Mouse (Mus musculus) neural tube, embryonic 12.5 days (tissue): ENCODE measurements around the gene Phka2. TPM values are rescaled to one million over a fixed set of nuclear protein-coding genes. Genes with fewer than 3 reads are reported as not detected.

ENCODE experiments used
- ATAC-seq: fragments of 200-750 bp; cut with Nextera tagmentation; 2 replicates; pipeline ENCODE4 v1.8.0; 2017; ENCODE audit warnings: low read depth, mild to moderate bottlenecking, moderate TSS enrichment, moderate library complexity; ENCODE audit not compliant: low FRiP score
- H3K27ac ChIP-seq: fragments of 300-500 bp; sonication (generic); 2 replicates; pipeline ENCODE4 v1.5.1; 2016
- H3K27me3 ChIP-seq: fragments of 300-500 bp; sonication (generic); replicated peaks from 2 replicates; pipeline ENCODE4 v1.6.1; 2016; ENCODE audit warnings: mild to moderate bottlenecking
- H3K36me3 ChIP-seq: fragments of 300-500 bp; sonication (generic); 2 replicates; pipeline ENCODE4 v1.6.1; 2016; ENCODE audit warnings: mild to moderate bottlenecking
- H3K4me1 ChIP-seq: fragments of 300-500 bp; sonication (generic); 2 replicates; pipeline ENCODE4 v1.6.1; 2016
- H3K4me2 ChIP-seq: fragments of 300-500 bp; sonication (generic); replicated peaks from 2 replicates; pipeline ENCODE4 v1.6.1; 2016; ENCODE audit warnings: mild to moderate bottlenecking
- H3K4me3 ChIP-seq: fragments of 300-500 bp; sonication (generic); 2 replicates; pipeline ENCODE4 v1.5.1; 2016
- H3K9ac ChIP-seq: fragments of 300-500 bp; sonication (generic); 2 replicates; pipeline ENCODE4 v1.6.1; 2016; ENCODE audit warnings: mild to moderate bottlenecking
- H3K9me3 ChIP-seq: fragments of 300-500 bp; sonication (generic); 2 replicates; pipeline ENCODE4 v1.6.1; 2016; ENCODE audit warnings: mild to moderate bottlenecking
- WGBS: fragments of 180-500 bp; shearing (Covaris S2); methylation state at CpG from one replicate; pipeline ENCODE4 v1.1.7; 2016; 5-methylcytosine and 5-hydroxymethylcytosine counted together
- polyA plus RNA-seq: library from polyadenylated mRNA; unstranded; fragments of >200 nt; fragmentation: Nextera tagmentation; extraction: Ambion mirVana; gene quantifications from 2 replicates; pipeline ENCODE4 v1.2.1, GENCODE M21; 2016

Gene Phka2
- polyA plus RNA-seq, 1 experiment from 2014 or later = 17.9 TPM

DNA sequence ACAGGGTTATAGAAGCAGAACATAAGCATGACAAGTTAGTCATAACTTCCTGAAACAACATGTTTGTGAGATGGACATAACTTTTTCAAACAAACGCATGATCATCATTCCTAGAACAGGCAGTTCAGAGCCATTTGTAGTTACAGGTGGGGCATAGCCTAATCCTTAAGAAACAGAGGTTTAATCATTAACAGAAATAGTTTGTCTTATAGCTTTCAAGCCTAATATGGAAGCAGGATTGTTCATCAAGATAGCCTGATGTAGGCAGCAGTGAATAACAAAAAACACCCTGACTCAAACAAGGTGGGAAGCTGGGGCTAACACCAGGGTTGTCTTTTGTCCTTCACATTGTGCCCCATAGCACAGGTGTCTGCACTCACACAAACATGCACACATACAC lies 100.8 kb downstream of the Phka2 start:
- peaks cover 8% of the 10 kb centered on the region; the same call in 1 of the 2 replicates for H3K27me3 ChIP-seq
- peaks cover 16% of the 10 kb centered on the region for H3K4me1 ChIP-seq
- WGBS = 90% methylated on average over 1 of the region's 1 CpGs
- H3K4me2 ChIP-seq = no peak overlapping the region
- H3K27ac ChIP-seq = no peak overlapping the region
- no peaks in the 10 kb centered on the region for H3K36me3 ChIP-seq
- H3K9me3 ChIP-seq = no peaks in the 10 kb centered on the region
- no peak overlapping the region for H3K9ac ChIP-seq
- H3K4me3 ChIP-seq = no peak overlapping the region
- no peak for ATAC-seq

DNA sequence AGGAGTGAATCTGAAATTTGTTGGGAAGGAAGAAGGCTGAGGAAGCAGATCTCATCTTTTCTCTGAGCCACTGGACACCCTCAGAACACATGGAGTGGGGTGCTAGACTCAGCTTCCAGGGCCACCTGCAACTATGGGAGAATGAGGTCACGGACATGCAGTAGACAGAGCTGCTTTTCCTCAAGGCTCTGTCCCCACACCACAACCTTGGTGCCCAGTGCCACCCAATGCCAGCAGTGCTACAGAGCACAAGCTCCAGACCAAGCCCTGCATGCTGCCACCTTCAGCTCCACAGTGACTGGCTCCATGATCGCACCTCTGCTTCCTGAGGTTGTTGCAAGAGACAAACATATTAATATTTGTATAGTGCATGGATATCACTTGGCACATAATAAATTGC lies 101.3 kb downstream of the Phka2 start:
- 87% methylated on average over 2 of the region's 2 CpGs for WGBS
- H3K4me2 ChIP-seq = no peak overlapping the region
- no peak overlapping the region for H3K4me3 ChIP-seq

DNA sequence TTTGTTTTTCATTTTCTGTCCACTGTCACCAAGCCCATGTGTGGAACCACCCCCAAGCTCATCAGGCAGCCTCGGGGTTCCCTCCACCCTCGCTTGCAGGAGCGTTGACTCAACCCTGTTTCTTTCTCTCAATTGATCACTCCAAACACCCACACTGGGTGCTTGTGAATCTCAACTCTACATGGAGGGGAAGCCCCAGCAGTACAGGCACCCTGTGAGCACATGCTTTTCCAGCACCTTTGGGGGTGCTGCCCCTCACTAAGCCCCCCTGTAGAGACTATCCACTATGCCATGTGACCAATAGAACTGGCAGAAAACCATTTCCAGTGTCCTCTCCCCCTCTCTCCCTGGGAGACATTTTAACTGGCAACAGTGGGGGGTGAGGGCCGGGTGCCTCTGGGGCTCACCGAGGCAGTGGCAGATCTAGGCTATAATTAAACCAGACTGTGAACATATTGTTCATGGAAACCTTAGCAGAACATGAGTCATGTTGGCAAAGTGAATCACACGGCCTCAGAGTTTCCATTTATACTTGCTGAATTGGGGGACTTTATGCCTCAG lies 102.1 kb downstream of the Phka2 start:
- H3K27me3 ChIP-seq = peaks cover 8% of the 10 kb centered on the region; the same call in 1 of the 2 replicates
- 59% methylated on average over 6 of the region's 6 CpGs for WGBS

More for the DNA sequence above, 101.3 kb downstream of the Phka2 start:
- no peak for ATAC-seq
- Histone ChIP-seq H3K27me3 (peaks cover 8% of the 10 kb centered on the region; the same call in 1 of the 2 replicates), H3K9ac (no peak overlapping the region), H3K36me3 (no peaks in the 10 kb centered on the region), H3K4me1 (peaks cover 13% of the 10 kb centered on the region), H3K27ac (no peak overlapping the region), H3K9me3 (no peaks in the 10 kb centered on the region)

DNA sequence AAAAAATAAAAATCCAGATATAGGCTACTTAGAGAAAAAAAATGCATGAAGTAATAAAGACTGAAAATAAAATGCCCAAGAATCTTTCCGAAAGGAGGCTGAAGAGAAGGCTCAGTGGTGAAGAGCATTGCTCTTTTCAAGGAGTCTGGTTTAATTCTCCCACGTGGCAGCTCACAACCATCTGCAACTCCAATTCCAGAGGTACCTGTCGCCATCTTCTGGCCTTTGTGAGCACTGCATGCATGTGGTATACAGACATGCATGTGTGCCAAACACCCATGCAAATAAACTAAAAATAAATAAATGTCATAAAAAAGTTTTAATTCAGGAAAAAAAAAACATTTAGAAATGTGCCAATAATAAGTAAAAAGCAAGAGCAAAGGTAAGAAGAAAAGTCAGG lies 107.9 kb downstream of the Phka2 start:
- Histone ChIP-seq H3K36me3 (no peaks in the 10 kb centered on the region), H3K4me1 (no peaks in the 10 kb centered on the region), H3K9ac (no peak overlapping the region), H3K4me3 (no peak overlapping the region), H3K27me3 (no peaks in the 10 kb centered on the region), H3K4me2 (no peak overlapping the region), H3K9me3 (no peaks in the 10 kb centered on the region), H3K27ac (no peak overlapping the region)
- ATAC-seq = no peak
- 32% methylated on average over 3 of the region's 3 CpGs for WGBS

More for the DNA sequence above, 102.1 kb downstream of the Phka2 start:
- ATAC-seq = no peak
- Histone ChIP-seq H3K9ac (no peak overlapping the region), H3K4me1 (peaks cover 7% of the 10 kb centered on the region), H3K36me3 (no peaks in the 10 kb centered on the region), H3K27ac (no peak overlapping the region), H3K4me2 (no peak overlapping the region), H3K4me3 (no peak overlapping the region), H3K9me3 (no peaks in the 10 kb centered on the region)

DNA sequence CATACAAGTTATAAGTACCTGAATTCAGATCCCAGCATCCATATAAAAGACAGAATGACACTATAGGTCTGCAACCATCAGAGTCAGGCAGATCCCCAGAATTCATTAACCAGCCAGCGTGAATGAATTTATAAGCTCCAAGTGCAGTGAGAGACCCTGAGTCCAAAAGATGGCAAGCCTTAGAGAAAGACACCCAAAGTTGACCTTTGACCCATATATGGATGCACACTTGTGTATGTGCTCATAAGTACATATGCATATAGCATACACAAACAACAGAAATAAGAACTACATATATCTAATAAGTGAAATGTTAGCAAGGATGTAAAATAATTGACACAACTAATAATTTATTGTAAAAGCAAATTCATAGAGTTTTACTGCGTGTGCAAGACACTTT lies 108.5 kb downstream of the Phka2 start:
- Histone ChIP-seq H3K4me1 (no peaks in the 10 kb centered on the region), H3K4me2 (no peak overlapping the region), H3K27ac (no peak overlapping the region), H3K27me3 (no peaks in the 10 kb centered on the region), H3K9me3 (no peaks in the 10 kb centered on the region), H3K36me3 (no peaks in the 10 kb centered on the region), H3K4me3 (no peak overlapping the region), H3K9ac (no peak overlapping the region)
- ATAC-seq = no peak
- WGBS = 56% methylated on average over 2 of the region's 2 CpGs

DNA sequence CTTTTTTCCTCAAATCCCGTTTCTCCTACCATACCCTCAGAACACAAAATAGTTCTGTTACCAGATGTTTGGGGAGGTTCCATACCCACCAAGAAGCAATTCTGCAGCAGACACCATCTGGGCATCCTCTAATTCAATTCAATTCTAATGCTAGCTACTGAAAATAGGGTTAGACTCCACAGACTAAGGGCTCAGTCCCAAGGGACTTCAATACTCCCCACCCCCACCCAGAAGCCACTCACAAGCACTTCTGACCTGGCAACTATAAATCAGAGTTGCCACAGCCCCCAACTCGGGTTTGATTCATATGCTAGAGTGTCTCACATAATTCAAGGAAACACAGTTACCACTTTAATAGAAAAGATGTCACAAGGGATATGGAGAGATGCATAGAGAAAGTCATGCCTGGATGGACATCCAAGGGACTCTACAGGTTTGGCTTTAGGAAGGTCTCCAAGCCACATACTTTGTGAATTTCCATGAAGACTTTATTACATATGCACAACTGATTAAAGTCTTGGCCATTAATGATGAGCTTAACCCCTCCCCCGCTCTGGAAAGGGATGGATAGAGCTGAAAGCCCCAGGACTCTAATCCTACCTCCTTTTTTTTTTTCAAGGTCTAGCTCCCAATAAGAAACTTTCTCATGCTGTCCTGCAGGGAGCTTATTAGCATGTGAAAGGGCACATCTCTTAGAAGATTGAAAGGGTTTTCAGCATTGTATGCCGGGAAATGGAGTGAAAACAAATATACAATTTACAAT lies 109.1 kb downstream of the Phka2 start:
- no peak overlapping the region for H3K27ac ChIP-seq
- no peak overlapping the region for H3K9ac ChIP-seq
- H3K9me3 ChIP-seq = no peaks in the 10 kb centered on the region
- no peaks in the 10 kb centered on the region for H3K27me3 ChIP-seq
- no peaks in the 10 kb centered on the region for H3K4me1 ChIP-seq
- no peaks in the 10 kb centered on the region for H3K36me3 ChIP-seq
- ATAC-seq = peak; percentile 72
- no peak overlapping the region for H3K4me3 ChIP-seq
- H3K4me2 ChIP-seq = no peak overlapping the region
- 28% methylated on average over 4 of the region's 4 CpGs for WGBS

Other genes with a start within 250 kb of the Phka2 start
- gene Adgrg2, start 111.5 kb upstream of the Phka2 start, polyA plus RNA-seq = 3.6 and 6.3 TPM in 2 replicates
- gene Ppef1, start 233.6 kb downstream of the Phka2 start, polyA plus RNA-seq = 5.6 and 6.7 TPM in 2 replicates